Mouse (Mus musculus): ENCODE results near the gene Ppp1cc.

The Ppp1cc gene

GRCm38 (mm10) chr5:122157827-122158381 is at the start of gene Ppp1cc:
Ppp1cc (plus strand) TSS chr5:122158278.
- peak; percentile 92 for DNase-seq (ENCODE audit: low spot score)

- DNase-seq (ENCODE audit: low spot score): no peak
These were observed 48.6 kb upstream of the Ppp1cc start for GRCm38 (mm10) chr5:122109325-122110060.

- no peak for DNase-seq (ENCODE audit: low spot score)
These were observed 47.5 kb upstream of the Ppp1cc start for GRCm38 (mm10) chr5:122110625-122111024.

- DNase-seq (ENCODE audit: low spot score): no peak
These were observed 46.8 kb upstream of the Ppp1cc start for GRCm38 (mm10) chr5:122111091-122111932.

GRCm38 (mm10) chr5:122111933-122112248 is 46.2 kb upstream of the Ppp1cc start:
- no peak for DNase-seq (ENCODE audit: low spot score)

- no peak for DNase-seq (ENCODE audit: low spot score)
These were observed 44.6 kb upstream of the Ppp1cc start for GRCm38 (mm10) chr5:122113450-122113849.

- peak; percentile 39 for DNase-seq (ENCODE audit: low spot score)
These were observed 43.9 kb upstream of the Ppp1cc start for GRCm38 (mm10) chr5:122114176-122114575.

- DNase-seq (ENCODE audit: low spot score): no peak
These were observed 42.8 kb upstream of the Ppp1cc start for GRCm38 (mm10) chr5:122115266-122115763.

- DNase-seq (ENCODE audit: low spot score): no peak
These were observed 41.8 kb upstream of the Ppp1cc start for GRCm38 (mm10) chr5:122116243-122116642.

GRCm38 (mm10) chr5:122125211-122125760 is 32.8 kb upstream of the Ppp1cc start:
- DNase-seq (ENCODE audit: low spot score): no peak

- no peak for DNase-seq (ENCODE audit: low spot score)
These were observed 28.9 kb upstream of the Ppp1cc start for GRCm38 (mm10) chr5:122129068-122129655.

- no peak for DNase-seq (ENCODE audit: low spot score)
These were observed 27.6 kb upstream of the Ppp1cc start for GRCm38 (mm10) chr5:122130341-122130998.

GRCm38 (mm10) chr5:122131076-122132051 is 26.7 kb upstream of the Ppp1cc start:
- peak; percentile 87 for DNase-seq (ENCODE audit: low spot score)

- no peak for DNase-seq (ENCODE audit: low spot score)
These were observed 25.7 kb upstream of the Ppp1cc start for GRCm38 (mm10) chr5:122132167-122133049.

GRCm38 (mm10) chr5:122133050-122133389 is 25.1 kb upstream of the Ppp1cc start:
- no peak for DNase-seq (ENCODE audit: low spot score)

- DNase-seq (ENCODE audit: low spot score): no peak
These were observed 23.4 kb upstream of the Ppp1cc start for GRCm38 (mm10) chr5:122134395-122135289.

GRCm38 (mm10) chr5:122135290-122135882 is 22.7 kb upstream of the Ppp1cc start:
- no peak for DNase-seq (ENCODE audit: low spot score)

Measured in ovary, postnatal 36 days (tissue).